Mouse (Mus musculus): ENCODE measurements around the gene Dazap1. TPM values are rescaled to one million over a fixed set of nuclear protein-coding genes. Genes with fewer than 3 reads are reported as not detected.
A peak's percentile ranks its signal among the peaks of the same experiment; 100 is the strongest.
"Not testable (repeated sequence)": the region's sequence is repeated elsewhere in the genome, so short reads cannot be mapped to it uniquely, and the experiment has no call there.

The Dazap1 gene
- total RNA-seq, 2 experiments from 2014 or later: 98.9 to 112 TPM

GRCm38 (mm10) chr10:80248437-80248836 is 12.8 kb upstream of the Dazap1 start:
- not testable (repeated sequence) for DNase-seq (ENCODE audit: low spot score in 2 of 2)

DNA sequence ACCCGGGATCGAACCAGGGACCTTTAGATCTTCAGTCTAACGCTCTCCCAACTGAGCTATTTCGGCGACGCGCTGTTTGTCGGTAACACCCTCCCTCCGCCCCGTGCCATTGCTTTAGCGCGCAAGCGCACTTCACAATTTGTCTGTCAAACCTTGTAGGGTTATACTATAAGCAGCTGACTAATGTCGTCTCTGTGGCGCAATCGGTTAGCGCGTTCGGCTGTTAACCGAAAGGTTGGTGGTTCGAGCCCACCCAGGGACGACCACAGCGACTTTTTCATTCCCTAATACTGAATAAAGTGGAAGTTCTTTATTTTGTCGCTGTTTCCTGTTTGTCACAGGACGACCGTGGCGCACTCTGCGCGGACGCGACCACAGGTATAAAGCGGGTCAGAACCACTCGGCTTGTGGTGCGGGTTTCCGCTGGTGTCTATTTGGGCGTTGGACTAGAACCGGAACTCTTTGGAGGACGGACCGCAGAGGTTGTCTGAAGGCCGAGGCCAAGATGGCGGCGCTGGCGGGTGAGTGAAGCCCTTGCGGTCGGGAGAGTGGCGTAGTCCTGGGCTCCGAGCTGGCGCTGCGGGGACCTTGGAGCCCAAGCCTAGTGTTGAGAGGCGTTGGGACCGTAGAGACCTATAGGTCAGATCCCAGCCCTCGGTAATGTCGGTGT is 12.2 kb upstream of the Dazap1 start, which contains the start of gene Ndufs7:
Gene Ndufs7, plus strand, starts transcription at position 151 of the 670 bp plus-strand sequence.
- DNase-seq (ENCODE audit: low spot score in 2 of 2): peak; percentile 85 to 91

DNA sequence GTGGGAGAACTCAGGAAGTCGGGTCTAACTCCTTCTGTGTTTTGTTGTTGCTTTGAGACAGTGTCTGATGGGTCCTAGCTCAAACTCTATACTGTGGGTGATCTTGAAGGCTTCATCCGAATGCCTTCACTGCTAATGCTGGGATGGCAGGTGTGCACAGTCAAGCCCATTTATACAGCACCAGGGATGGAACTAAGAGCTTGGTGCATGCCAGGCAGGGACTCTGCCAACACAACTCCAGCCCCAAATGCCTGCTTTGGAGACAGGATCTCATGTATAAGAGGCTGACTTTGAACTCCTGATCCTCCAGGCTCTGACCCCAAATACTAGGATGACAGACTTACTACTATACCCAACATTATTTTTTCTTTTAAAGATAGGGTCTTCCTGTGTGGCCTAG is 11.2 kb upstream of the Dazap1 start:
- DNase-seq (ENCODE audit: low spot score in 2 of 2): no peak

DNA sequence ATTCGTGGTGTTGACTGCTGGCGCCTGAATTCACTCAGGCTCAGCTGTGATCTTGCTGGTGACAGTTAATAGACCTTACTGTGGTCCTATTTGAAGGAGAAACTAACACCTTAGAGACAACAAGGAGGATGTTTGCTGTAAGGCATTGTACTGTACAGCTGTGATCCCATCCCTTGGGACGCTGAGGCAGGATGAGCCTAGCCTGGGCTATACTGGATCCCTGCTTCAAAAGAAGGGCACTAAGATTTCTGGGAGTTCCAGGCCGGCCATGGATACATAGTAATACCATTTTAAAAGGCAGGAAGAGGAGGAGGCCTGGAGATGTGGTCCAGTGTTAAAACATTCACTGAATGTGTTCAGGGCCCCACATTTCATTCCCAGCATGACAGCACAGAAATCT is 10.7 kb upstream of the Dazap1 start:
- DNase-seq (ENCODE audit: low spot score in 2 of 2): no peak

- DNase-seq (ENCODE audit: low spot score in 2 of 2): no peak
Measured at GRCm38 (mm10) chr10:80252011-80252410, 9.3 kb upstream of the Dazap1 start.

- DNase-seq (ENCODE audit: low spot score in 2 of 2): no peak
Measured at GRCm38 (mm10) chr10:80252493-80253274, 8.6 kb upstream of the Dazap1 start.

DNA sequence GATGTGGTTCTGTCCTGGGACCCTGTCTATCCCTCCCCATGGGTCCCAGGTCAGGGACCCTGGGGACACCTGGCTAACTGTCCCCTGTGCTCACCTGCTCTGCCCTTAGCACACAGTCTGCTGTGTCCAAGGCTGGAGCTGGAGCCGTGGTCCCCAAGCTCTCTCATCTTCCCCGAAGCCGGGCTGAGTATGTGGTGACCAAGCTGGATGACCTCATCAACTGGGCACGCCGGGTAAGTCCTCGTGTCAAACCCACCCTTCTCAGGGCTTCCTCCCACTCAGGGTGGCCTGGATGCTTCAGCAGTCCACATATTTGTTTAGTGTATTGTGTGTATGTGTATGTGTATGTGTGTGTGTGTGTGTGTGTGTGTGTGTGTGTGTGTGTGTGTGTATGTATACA is 7.7 kb upstream of the Dazap1 start:
- no peak for DNase-seq (ENCODE audit: low spot score in 2 of 2)

DNA sequence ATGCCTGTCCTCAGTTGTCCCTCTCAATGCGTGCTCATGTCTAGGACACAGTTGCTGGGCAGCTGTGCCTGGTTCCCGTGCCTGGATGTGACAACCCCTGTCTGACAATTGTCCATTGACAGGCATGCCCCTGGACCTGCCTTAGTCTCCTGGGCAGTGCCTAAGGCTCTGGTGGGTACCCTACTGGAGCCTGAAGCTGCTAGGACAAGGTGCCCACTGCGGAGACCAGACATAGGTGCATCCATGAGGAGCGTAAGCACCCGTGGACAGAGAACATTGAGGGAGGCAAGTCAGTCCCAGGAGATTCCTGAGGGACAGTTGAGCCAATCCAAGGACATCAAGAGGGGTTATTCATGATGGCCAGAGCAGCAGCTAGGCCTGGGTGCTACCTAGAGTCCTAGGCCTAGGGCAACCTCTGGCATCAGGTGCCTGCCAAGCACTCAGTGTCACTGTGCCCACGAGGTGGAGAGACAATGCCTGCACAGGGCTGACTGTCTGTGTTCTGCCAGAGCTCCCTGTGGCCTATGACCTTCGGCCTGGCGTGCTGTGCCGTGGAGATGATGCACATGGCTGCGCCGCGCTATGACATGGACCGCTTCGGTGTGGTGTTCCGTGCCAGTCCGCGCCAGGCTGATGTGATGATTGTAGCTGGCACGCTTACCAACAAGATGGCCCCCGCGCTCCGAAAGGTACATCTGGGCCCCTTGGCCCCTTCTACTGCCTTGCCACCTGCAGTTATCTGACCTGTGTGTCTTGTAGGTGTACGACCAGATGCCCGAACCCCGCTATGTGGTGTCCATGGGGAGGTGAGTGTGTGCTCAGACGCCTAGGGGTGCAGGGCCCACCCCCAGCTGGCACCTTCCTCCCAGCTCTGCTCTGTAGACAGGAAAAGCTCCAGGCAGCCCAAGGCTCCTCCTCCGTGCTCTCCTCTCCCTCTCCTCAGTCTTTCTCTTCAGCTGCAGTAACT is 6.7 kb upstream of the Dazap1 start:
- DNase-seq (ENCODE audit: low spot score in 2 of 2): no peak

DNA sequence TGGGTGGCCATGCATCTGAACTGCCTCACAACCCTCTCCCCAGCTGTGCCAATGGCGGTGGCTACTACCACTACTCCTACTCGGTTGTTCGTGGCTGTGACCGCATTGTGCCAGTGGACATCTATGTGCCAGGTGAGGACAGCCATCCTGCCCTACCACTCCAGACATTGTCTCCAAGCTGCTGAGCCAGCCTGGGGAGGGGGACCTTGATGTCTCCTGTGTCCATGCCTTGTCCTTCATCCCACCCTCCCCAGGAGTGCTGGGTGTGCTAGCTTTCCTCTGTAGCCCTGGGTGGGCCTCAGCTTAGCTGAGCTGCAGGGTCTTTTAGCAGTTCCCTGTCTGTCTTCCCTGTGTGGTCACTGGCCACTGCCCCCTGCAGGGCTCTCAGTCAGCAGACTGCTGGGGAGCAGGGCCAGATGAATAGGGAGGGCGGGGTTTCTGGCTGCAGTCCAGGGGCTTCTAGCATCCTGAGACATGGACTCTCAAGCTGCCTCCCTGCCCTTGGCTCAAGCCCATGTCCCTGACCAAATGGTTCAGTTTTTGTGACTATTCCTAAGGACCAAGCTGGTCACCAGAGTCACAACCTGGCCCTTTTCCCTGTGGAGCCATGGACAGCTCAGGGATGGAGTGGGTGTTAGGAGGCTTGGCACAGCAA is 5.3 kb upstream of the Dazap1 start:
- DNase-seq (ENCODE audit: low spot score in 2 of 2): peak in 1 of 2 experiments; percentile 55

GRCm38 (mm10) chr10:80257936-80258335 is 3.4 kb upstream of the Dazap1 start:
- DNase-seq (ENCODE audit: low spot score in 2 of 2): no peak

DNA sequence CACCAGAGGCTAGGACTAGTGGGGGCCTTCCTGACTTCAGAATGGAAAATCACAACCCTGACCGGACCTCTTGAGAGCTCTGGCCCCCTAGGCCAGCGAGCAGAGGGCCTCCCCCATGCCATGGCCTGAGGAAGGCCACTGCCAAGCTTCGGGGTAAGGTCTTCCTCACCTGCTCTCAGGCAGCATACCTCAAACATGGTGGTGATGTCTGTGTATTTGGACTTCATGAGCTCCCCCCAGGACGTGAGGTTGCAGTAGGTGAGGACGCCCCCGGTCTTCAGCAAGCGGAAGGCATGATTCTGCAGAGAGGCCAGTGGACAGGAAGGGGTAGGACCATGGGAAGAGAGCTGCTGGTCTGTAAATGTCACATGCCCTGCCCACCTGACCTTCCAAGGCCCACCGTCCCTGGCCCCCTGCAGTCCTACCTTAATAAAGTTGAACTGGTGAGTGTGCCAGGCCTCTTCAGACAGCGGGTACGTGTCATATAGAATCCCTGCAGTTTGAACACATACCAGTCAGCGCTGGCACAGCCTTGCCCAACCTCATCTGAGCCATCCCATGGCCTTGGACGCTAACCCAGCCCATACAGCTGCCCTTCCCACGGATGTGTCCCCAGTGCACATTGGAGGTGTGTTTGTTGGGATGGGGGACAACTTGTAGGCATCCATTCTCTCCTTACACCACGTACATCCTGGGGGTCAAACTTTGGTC is 2.4 kb upstream of the Dazap1 start:
- no peak for DNase-seq (ENCODE audit: low spot score in 2 of 2)

GRCm38 (mm10) chr10:80259463-80259805 is 1.9 kb upstream of the Dazap1 start:
- no peak for DNase-seq (ENCODE audit: low spot score in 2 of 2)

DNA sequence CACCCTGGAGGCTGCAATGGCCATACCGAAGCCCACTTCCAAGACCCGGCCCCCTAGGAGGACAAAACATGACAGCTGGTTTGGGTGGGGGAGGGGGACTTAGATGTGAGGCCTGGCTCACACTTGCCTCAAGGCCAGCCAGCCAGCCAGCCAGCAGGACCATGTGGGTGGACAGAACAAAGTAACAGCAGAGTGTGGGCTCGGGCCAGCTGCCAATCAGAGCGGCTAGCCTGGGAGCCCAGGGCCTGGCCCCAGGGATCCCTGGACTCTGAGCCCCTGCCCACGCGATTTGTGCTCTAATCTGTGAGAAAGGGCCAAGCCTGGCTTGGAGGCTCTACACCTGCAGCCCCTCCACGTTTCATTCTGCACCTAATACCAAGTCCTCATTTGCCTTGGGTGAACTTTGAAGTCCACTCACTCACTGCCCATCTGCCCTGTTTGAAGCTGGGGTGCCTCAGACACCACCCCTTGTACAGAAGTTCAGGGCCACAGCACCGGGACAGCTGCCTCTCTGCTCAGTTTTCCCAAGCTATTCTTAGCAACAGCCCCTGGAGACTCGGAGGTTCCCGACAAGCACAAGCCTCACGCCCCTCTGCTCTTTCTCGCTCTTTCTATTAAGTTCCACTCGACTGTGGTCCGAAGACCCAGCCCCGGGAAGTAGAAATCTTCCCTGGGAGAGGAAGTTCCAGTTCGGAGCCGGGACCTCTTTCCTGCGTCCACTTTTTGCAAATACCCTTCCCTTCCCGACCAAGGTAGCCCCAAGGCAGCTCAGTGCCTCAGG is 1.2 kb upstream of the Dazap1 start:
- DNase-seq (ENCODE audit: low spot score in 2 of 2): peak; percentile 63 to 82

DNA sequence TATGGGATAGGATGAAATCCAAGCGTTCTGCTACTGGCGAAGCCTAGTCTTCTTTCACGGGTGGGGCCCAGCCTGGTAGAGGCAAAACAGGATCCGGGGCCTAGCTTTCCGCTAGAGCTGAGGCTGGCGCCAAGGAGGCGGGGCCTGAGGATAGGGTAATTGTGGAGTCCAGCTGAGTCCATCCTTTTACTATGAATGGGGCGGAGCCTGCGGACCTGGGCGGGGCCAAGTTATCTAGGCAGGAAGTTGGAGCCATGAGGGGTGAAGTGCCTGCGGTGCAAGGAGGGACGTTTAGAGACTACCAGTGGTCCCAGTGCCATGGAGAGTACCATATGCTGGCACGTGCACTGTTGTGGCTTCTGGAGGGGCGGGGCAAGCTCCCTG is 291 bp downstream of the Dazap1 start:
- peak; percentile 95 to 99 for DNase-seq (ENCODE audit: low spot score in 2 of 2)

- DNase-seq (ENCODE audit: low spot score in 2 of 2): no peak
Measured at GRCm38 (mm10) chr10:80262169-80262568, 883 bp downstream of the Dazap1 start.

- no peak for DNase-seq (ENCODE audit: low spot score in 2 of 2)
Measured at GRCm38 (mm10) chr10:80262776-80263365, 1.6 kb downstream of the Dazap1 start.

DNA sequence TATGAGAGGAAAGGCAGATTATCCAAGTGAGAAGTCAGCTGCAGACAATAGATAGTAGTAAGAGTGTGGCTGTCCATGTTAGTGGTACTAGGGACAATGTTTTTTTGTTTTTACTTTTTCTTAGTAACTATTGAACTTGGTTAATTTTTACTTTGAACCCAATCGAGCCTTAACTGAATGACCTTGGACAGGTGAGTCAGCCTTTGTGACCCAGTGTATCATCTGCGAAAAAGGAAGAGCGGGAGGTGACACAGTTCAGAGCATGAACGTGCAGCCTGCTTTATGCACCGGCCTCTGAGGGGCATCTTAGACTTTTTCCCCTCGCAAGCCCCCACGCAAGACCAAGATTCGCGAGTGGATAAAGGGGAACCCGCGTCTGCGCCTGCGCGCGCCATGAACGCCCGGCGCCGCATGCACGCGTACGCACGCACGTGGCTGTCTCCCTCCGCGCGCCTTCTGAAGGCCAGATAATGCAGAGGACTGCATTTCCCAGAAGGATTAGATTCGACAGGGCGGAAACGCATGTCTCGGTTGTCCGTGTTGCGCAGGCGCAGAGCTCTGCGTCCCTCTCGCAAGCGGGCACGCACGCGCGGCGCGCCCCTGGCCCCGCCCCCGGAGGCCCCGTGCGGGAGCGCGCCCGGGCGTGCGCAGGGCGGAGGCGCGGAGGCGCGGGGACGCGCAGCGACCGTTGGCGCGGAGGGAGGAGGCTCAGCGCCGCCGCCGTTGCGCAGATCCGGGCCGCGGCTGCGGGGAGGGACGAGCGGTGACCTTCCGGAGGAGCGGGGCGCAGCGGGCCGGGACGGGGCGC is 3.3 kb downstream of the Dazap1 start:
- peak; percentile 99 for DNase-seq (ENCODE audit: low spot score in 2 of 2)

DNA sequence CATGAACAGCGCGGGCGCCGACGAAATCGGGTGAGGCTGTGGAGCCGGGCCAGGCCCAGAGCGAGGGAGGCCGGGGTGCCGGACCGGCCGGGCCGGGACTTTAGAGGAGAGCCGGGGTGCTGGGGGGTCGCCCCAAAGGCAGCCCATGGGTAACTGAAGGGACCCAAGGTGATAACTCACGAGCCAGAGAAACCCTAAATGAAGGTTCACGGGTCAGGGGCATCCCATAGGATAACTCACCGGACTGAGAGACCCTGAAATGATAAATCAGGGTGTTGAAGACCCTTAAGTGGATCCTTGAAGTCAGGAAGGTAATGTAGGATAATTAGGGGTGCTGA is 3.8 kb downstream of the Dazap1 start:
- no peak for DNase-seq (ENCODE audit: low spot score in 2 of 2)

DNA sequence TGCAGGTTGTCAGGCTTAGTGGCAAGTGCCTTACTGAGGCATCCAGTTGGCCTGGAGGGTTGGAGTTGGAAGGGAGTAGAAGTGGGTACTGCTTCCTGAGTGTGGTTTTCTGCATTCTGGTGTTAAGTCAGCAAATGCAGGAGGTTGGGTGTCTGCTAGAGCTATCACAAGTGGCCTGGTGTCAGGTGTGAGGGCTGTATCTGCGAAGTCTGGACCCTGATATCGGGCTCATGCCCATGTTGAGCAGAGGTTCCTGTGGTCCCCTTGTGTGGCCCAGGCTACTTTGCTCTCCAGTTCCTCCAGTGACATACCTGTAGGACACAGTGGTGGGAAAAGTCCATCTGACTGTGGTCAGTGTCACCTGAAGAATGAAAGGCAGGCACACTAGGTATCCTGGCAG is 8.8 kb downstream of the Dazap1 start:
- no peak for DNase-seq (ENCODE audit: low spot score in 2 of 2)

All from gastrocnemius, postnatal 4 days (tissue).